Mouse (Mus musculus) lung, embryonic 14.5 days (tissue): Measurements from ENCODE around the gene Figla. TPM values are rescaled to one million over a fixed set of nuclear protein-coding genes. Genes with fewer than 3 reads are reported as not detected.

Source experiments
- ATAC-seq: fragments of 200-750 bp; cut with Nextera tagmentation; 2 replicates; pipeline ENCODE4 v1.8.0; 2017; ENCODE audit warnings: mild to moderate bottlenecking, moderate TSS enrichment, moderate library complexity; ENCODE audit not compliant: insufficient read depth
- DNase-seq: peaks from one replicate; pipeline ENCODE4 v3.0.0-alpha.2; 2015
- H3K27ac ChIP-seq: fragments of 300-500 bp; sonication (generic); 2 replicates; pipeline ENCODE4 v1.5.1; 2014; ENCODE audit warnings: low read depth, mild to moderate bottlenecking, moderate library complexity
- H3K27me3 ChIP-seq: fragments of 300-500 bp; sonication (generic); 2 replicates; pipeline ENCODE4 v1.6.1; 2014; ENCODE audit warnings: low read length, control low read depth; ENCODE audit not compliant: insufficient read depth
- H3K36me3 ChIP-seq: fragments of 300-500 bp; sonication (generic); 2 replicates; pipeline ENCODE4 v1.6.1; 2014; ENCODE audit warnings: control low read depth; ENCODE audit not compliant: insufficient read depth
- H3K4me1 ChIP-seq: fragments of 300-500 bp; sonication (generic); 2 replicates; pipeline ENCODE4 v1.6.1; 2014; ENCODE audit warnings: antibody characterized with exemption, control low read depth; ENCODE audit not compliant: insufficient read depth
- H3K4me2 ChIP-seq: fragments of 300-500 bp; sonication (generic); 2 replicates; pipeline ENCODE4 v1.6.1; 2014; ENCODE audit warnings: mild to moderate bottlenecking
- H3K4me3 ChIP-seq: fragments of 300-500 bp; sonication (generic); 2 replicates; pipeline ENCODE4 v1.5.1; 2014; ENCODE audit warnings: low read depth, low read length
- H3K9ac ChIP-seq: fragments of 300-500 bp; sonication (generic); 2 replicates; pipeline ENCODE4 v1.6.1; 2014
- H3K9me3 ChIP-seq: fragments of 300-500 bp; sonication (generic); 2 replicates; pipeline ENCODE4 v1.6.1; 2016; ENCODE audit warnings: low read depth, low read length, control low read depth
- CTCF ChIP-seq: IDR thresholded peaks from 2 replicates; pipeline ENCODE4 v1.5.1; 2016; ENCODE audit warnings: antibody characterized with exemption, low read depth
- WGBS: fragments of 180-500 bp; shearing (Covaris S2); extraction: QIAGEN DNeasy Blood & Tissue Kit; methylation state at CpG from one replicate; pipeline ENCODE4 v1.1.7; 2014; 5-methylcytosine and 5-hydroxymethylcytosine counted together
- polyA plus RNA-seq: library from polyadenylated mRNA; unstranded; fragments of >200 nt; fragmentation: Nextera tagmentation; extraction: Ambion mirVana; gene quantifications from 2 replicates; pipeline ENCODE4 v1.2.1, GENCODE M21; 2014

Figla gene
- polyA plus RNA-seq, 1 experiment from 2014 or later = not detected

DNA sequence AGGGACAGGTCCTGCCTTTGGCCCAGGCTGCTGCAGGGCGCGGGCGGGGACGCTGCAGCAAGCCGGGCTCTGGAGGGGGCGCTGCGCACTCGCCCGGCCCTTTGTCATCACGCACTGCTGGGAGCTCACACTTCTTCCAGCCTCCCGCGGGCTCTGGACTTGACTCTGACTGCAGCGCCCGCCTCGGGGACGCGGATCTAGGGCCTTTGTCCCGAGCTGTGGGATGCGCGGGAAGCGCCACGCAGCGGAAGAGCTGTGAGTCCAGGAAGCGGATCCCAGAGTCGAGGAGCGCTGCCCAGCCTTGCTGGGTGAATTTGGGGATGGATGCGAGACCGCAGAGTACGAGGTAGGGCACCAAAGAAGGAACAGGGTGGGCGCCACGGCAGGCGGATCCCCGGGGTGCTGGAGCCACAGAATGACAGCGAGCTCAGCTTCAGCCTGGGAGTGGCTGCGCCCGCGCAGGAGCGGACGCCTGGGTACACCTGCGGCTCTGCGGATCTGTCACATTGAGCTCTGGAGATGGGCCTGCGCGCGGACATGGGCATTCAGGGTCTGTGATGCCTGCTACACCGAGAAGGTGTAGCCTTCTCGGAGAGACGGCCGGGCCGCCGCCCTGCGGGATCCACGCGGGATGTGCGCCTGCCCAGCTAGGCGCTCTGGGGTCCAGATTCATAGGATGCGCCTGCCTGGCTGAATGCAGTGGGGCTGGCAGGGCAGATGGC is 12.8 kb downstream of the Figla start, which contains the start of gene Add2:
Gene Add2, plus strand, starts transcription at position 81 of the 722 bp plus-strand sequence.
- DNase-seq = peak; percentile 62
- TF ChIP-seq CTCF = peak; percentile 47
- H3K36me3 ChIP-seq = no peaks in the 10 kb centered on the region
- H3K9ac ChIP-seq = peak within 1 kb of the TSS; percentile 45
- peak within 1 kb of the TSS; percentile 44 for H3K4me3 ChIP-seq
- peak; percentile 66 for ATAC-seq
- no peaks in the 10 kb centered on the region for H3K4me1 ChIP-seq
- WGBS = 1% methylated on average over 56 of the region's 56 CpGs
- peaks cover 31% of the 10 kb centered on the region for H3K27me3 ChIP-seq
- H3K4me2 ChIP-seq = peak within 1 kb of the TSS; percentile 92
- H3K9me3 ChIP-seq = no peaks in the 10 kb centered on the region
- H3K27ac ChIP-seq = no peak within 1 kb of the TSS

DNA sequence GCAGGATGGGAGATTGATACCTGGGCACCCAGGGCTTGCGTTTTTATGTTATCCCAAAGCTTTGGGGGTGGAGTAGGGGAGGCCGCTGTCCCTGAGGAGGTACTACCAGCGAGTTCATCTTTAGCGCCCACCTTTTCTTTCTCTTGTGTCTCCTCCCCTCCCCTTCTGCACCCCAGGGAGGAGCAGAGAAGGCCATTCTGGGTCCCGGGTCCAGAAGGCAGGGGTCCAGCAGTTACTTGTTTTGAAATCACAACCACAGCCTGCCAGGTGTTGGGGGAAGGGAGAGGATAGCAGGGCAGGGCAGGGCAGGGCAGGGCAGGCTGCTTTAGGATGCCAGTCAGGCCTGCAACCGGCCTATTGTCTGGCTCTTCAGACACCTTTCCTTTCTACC is 13.3 kb downstream of the Figla start:
- 16% methylated on average over 6 of the region's 6 CpGs for WGBS

DNA sequence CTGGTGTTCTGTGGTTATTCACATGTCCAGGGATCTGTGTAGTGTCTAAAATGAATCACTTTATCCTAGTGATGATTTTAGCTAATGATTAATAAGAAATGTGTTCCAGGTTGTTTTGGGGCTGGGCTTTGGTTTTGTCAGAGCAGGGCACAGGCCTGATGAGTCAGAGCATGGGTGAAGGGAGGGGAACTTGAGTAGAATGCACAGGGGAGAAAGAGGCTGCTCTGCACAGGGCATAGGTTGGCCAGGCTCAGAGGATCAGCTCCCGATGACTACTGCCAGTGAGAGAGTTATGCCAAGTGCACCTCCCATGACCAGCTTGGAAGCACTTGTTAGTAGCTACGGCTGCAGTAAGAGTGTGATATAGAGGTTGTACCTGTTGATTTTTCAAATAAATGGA is 15.6 kb downstream of the Figla start:
- H3K4me3 ChIP-seq = no peak overlapping the region
- 64% methylated on average over 2 of the region's 2 CpGs for WGBS
- no peaks in the 10 kb centered on the region for H3K36me3 ChIP-seq
- no peak overlapping the region for H3K27ac ChIP-seq
- H3K4me2 ChIP-seq = no peak overlapping the region
- H3K9ac ChIP-seq = no peak overlapping the region
- no peaks in the 10 kb centered on the region for H3K9me3 ChIP-seq
- ATAC-seq (no peak), DNase-seq (no peak)
- H3K27me3 ChIP-seq = peaks cover 31% of the 10 kb centered on the region
- no peaks in the 10 kb centered on the region for H3K4me1 ChIP-seq
- TF ChIP-seq CTCF = no peak

More for the DNA sequence above, 13.3 kb downstream of the Figla start:
- no peak for TF ChIP-seq CTCF
- ATAC-seq (no peak), DNase-seq (no peak)
- Histone ChIP-seq H3K36me3 (no peaks in the 10 kb centered on the region), H3K9me3 (no peaks in the 10 kb centered on the region), H3K4me3 (peak overlapping the region; percentile 44), H3K9ac (peak overlapping the region; percentile 45; the same call in 1 of the 2 replicates), H3K27ac (no peak overlapping the region), H3K27me3 (peaks cover 31% of the 10 kb centered on the region), H3K4me2 (peak overlapping the region; percentile 92), H3K4me1 (no peaks in the 10 kb centered on the region)

DNA sequence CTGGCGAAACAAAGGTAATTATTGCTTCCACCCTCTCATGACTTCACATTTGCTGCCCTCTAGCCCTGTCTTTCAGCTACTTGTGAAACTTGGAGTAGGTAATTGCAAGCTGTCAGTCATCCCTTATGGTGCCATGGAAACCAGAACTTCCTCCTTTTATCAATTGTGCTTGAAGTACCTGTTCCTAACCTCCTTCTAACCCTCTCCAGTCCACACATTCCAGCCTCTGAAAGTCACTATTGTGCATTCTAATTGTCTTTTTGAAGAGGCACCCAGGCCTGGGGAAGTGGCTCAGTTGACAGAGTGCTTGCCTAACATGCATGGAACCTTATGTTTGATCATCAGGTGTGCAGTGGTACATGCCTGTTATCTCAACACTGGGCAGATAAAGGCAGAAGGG is 17.7 kb downstream of the Figla start:
- H3K36me3 ChIP-seq = no peaks in the 10 kb centered on the region
- H3K4me3 ChIP-seq = no peak overlapping the region
- ATAC-seq (no peak; the same call in 1 of the 2 replicates), DNase-seq (peak; percentile 41)
- peaks cover 21% of the 10 kb centered on the region for H3K27me3 ChIP-seq
- no peaks in the 10 kb centered on the region for H3K4me1 ChIP-seq
- H3K9ac ChIP-seq = no peak overlapping the region
- H3K9me3 ChIP-seq = no peaks in the 10 kb centered on the region
- no peak for TF ChIP-seq CTCF
- no peak overlapping the region for H3K27ac ChIP-seq
- no peak overlapping the region for H3K4me2 ChIP-seq
- 63% methylated on average over 1 of the region's 1 CpGs for WGBS

DNA sequence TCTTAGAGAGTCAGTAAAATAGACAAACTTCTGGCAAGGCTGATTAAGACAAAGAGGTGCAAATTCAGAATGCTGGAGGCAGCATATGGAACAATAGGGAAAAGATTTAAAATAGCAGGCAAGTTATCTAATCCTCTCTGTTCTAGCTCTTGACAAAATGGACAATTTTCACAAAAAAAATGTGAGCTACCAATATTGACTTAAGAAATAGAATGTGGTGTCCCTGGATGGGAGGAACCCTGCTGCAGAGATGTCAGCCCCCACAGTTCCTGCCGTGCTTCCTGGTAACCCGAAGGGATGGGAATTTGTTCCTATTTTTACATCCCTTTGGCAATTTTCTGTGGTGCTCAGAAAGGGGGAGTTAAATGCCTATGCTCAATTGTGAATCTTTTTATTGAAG is 22.9 kb downstream of the Figla start:
- 66% methylated on average over 2 of the region's 2 CpGs for WGBS

DNA sequence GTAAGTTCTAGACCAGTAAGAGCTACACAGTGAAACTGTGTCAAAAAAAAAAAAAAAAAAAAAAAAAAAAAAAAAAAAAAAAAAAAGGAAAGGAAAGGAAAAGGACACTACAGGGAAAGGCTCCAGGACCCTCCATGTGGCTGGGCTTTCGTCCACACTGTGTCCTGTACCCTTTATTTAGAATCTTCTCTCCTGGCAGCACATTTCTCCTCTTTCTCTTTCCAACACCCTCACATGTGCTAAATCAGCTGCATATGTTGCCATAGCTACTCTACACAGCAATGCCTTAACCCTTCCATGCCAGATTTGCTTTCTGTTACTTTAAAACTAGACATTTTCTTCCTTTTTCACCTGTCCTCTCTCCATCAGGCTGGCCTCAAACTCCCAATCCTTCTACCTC is 24.2 kb downstream of the Figla start:
- H3K9me3 ChIP-seq = no peaks in the 10 kb centered on the region
- no peaks in the 10 kb centered on the region for H3K27me3 ChIP-seq
- H3K4me1 ChIP-seq = no peaks in the 10 kb centered on the region
- WGBS = 31% methylated on average over 1 of the region's 1 CpGs
- H3K4me3 ChIP-seq = no peak overlapping the region
- H3K27ac ChIP-seq = no peak overlapping the region
- ATAC-seq = no peak
- H3K9ac ChIP-seq = no peak overlapping the region
- H3K36me3 ChIP-seq = no peaks in the 10 kb centered on the region
- H3K4me2 ChIP-seq = no peak overlapping the region
- DNase-seq = no peak
- no peak for TF ChIP-seq CTCF

More for the DNA sequence above, 22.9 kb downstream of the Figla start:
- Histone ChIP-seq H3K4me2 (no peak overlapping the region), H3K9me3 (no peaks in the 10 kb centered on the region), H3K4me1 (no peaks in the 10 kb centered on the region), H3K27me3 (no peaks in the 10 kb centered on the region), H3K36me3 (no peaks in the 10 kb centered on the region), H3K4me3 (no peak overlapping the region), H3K9ac (no peak overlapping the region), H3K27ac (no peak overlapping the region)
- ATAC-seq = no peak
- DNase-seq = no peak
- TF ChIP-seq CTCF = no peak

DNA sequence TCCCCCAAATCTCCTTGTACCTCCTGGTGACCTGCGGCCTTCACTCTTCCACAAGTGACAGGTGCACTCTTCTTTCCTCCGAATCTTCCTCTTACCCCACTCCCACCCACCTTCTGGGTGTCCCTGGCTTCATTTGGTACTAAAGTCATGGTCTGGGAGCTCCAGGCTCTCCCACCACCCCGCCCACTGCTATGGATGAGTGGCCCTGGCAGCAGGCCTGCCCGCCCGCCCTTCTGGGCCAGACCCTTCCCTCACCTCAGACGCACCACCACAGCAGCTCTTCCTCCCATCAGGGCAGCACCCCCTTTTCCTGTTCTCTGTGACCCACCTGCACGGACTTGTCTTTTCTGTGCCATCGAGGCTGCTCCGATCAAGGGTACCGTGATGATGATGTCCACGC is 31.5 kb downstream of the Figla start:
- Histone ChIP-seq H3K4me1 (peaks cover 6% of the 10 kb centered on the region), H3K4me3 (no peak overlapping the region), H3K9ac (no peak overlapping the region), H3K27ac (no peak overlapping the region), H3K36me3 (no peaks in the 10 kb centered on the region), H3K4me2 (no peak overlapping the region), H3K27me3 (no peaks in the 10 kb centered on the region), H3K9me3 (no peaks in the 10 kb centered on the region)
- no peak for ATAC-seq
- DNase-seq = no peak
- 90% methylated on average over 11 of the region's 11 CpGs for WGBS
- no peak for TF ChIP-seq CTCF
